Mouse (Mus musculus): ENCODE results near the gene Fgd3.

The Fgd3 gene

DNA sequence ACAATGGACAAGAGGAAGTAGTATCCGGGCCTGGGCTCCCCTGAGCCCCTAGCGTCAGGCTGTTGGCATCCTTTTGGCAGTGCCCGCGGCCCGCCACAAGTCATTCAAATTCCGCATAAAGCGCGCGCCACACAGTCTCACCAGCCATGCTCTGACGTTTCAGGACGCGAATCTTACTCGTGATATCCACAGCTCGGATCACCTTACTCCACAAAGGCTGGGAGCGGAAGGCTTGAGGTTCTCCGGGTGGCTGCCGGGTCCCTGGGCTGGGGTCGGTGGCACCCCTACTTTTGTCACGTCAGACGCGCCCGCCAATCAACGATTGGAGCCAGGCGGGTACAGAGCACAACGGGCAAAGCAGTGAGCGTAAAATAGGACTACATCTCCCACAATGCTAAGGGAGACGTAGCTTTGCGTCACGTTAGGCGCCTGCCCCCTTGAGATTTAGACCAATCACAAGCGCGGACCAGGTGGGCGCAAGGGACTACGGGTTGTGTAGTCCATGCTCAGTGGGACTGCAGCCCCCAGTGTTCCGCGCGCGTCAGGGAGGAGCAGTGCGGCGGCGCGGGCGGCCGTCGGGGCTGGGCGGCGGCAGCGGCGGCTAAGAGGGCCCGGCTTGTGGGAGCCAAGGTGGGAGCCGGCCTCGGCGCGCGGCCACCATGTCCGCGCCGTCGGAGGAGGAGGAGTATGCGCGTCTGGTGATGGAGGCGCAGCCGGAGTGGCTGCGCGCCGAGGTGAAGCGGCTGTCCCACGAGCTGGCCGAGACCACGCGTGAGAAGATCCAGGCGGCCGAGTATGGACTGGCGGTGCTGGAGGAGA is 21.1 kb upstream of the Fgd3 start, which contains the start of gene Bicd2:
Gene Bicd2, plus strand, starts transcription at position 574 of the 819 bp plus-strand sequence.
- peak; percentile 92 for DNase-seq (ENCODE audit: low read depth, low spot score)

DNA sequence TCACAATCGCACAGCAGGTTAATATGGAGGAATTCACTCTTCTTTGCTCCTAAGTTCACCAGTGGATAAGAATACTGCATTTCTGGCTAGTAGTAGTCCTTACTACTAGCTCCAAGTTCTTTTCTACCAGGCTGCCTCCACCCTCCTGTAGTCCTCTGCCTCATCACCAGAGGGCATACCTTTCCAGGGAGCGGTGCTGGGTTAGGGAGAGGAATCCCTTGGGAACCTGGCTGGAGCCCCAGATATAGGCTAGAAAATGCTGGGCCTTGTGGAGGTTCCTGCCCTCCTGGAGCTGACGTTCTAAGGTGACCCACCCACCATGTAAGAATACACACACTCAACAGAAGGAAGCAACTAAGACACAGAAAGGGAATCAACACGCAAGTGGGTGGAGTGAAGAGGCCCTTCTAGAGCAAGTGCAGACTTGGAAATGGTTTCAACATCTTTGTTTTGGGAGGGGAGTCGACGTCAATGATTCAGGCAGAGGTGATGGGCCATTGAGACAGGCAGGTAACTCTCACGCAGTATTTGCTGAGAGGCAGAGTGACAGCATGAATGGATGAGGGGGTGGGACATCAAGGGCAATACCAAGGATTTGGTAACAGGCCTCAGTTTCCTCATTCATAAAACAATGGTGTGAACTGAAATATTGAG is 18.9 kb upstream of the Fgd3 start:
- DNase-seq (ENCODE audit: low read depth, low spot score) = no peak

DNA sequence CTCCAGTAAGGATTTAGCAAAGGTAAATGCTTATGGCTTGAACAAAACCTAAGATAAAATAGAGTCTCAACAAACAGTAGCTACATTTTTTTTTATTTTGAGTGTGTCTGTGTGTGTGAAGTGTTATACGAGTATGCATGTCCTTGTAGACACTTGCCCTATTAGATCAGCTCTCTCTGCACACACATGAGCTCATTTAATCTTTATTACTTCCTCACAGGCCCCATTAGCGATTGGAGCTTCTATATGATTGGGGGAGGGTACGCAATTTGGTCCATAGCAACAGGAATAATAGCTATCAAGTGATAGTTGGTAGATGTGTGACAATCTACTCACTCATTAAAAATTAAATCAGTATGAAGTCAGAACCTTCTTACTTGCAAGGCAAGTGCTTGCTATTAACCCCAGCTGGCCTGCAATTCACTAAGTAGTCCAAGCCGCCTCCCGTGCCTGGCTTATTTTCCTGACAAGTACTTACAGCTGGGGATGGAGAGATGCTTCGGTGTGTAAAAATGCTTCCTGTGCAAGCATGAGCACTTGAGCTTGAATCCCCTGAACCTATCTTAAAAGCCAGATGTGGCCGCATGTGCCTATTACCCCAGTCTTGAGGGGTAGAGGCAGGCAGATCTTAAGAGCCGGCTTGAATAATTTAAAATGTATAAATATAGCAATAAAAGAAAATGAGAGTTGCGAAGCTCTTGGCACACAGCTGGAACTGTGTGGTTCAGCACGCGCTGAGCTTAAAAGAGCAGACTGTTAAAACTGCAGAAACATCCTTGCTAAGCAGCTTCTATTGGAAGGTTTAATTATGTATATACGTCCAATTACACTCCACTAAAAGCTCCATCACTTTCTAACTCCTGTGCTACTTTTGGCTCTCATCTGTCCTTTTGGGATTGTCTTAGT is 15.2 kb upstream of the Fgd3 start:
- DNase-seq (ENCODE audit: low read depth, low spot score) = no peak

DNA sequence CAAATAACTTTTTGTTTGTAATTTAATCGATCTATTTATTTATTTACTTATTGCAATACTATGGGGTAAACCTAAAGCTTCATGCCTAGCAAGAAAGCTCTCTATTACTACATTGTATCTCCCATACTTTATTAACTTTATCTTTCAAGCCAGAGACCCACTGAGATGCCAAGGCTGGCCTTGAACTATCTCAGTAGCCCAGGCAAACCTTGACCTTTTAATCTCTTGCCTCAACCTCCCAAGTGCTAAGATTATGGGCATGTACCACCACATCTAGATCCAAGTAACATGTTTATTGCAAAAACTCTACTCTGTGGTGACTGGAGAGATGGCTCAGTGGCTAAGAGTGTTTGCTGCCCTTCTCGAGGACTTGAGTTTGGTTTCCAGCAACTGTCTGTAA is 13.1 kb upstream of the Fgd3 start:
- DNase-seq (ENCODE audit: low read depth, low spot score) = no peak

DNA sequence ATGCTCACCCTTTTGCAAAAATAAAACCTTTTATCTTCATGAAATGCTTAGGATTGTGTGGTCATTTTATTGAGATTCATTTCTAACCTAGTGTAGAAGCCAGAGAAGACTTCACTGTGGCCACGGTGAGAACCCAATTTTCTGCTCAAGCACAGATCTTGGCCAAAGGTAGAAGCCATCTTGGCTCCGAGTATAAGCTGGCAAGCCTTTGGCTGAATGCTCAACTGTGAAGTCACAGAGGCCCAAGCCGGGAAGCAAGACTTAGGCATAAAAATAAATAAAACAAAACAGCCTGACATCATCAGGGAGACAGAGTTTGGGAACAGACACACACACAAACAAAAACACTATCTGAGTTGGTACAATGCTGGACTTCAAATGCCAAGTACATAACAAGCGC is 8.0 kb upstream of the Fgd3 start:
- DNase-seq (ENCODE audit: low read depth, low spot score) = no peak

DNA sequence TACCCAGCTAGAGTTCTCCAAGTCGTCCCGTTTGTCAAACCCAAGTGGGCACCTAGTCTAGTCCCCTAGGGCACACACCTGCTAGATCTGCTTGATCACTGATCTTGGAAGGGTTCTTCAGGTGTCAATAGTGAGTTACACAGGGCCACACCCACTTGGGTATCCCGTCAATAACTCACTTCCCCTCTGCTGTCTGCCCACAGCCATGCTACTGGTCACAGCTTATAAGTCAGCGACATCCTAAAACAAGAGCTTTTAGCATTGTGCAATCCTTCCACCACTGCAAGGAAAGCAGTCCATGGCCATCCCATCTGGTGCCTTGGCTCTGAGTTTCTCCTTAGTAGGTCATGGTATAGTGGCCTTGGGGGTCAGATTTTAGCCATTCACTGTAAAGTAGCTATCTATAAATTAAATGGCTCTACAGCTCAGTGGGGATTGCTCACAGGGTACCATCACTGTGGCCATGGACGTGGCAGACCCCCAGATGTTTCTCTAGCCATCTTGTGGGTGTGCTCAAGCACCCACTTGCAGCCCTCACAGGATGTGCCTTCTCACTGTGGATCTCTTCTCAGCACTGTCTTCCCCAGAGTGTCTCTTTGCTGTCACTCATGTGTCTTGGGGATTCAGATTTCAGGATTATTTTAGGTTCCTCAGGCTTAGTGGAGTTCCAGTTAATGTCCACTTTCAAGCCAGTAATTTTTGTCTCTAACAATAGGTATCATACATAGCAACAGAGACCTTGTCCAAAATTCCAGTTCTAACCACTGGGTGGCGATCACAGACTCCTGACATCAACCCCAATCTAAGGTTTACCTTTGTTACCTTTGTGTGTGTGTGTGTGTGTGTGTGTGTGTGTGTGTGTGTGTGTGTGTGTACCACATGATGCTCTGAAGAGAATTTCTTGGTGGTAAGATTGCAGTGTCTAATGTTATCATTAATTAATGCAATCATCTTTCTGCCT is 6.4 kb upstream of the Fgd3 start:
- DNase-seq (ENCODE audit: low read depth, low spot score) = peak; percentile 45

DNA sequence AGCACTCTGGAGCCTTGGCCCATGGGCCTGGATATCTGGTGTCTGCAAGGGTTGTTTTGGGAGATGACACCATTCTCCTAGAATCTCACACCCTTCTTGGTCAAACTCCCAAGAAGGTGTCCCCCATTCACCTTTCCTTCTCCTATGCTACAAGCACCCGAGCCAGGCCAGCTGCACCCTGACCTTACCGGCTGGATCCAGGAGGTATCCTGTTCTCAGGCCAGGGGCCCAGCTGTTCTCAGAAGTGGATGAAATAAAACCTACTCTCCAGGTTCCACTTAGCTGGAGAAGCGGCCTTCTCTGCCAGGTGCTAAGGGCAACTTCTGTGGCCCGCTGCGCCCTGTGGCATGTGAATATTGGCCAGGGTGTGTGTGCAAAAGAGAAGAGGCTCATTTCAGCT is 4.8 kb upstream of the Fgd3 start:
- DNase-seq (ENCODE audit: low read depth, low spot score) = no peak

DNA sequence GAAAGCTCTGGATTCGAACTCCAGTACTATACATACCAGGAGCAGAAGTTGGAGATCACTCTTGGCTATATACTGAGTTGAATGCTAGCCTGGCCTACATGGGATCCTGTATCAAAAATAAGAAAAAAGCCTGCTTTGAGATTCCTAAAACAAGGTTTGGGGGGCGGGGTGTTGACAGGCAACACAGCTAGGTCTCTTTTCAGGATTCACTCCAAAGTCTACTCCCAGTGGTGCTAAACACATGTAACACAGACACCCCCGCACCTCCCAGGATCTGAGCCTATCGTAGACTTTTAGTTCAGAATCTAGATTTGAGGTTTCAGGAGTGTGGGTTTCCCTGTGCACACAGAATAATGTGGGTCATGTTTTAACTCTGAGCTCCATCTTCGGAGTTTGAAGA is 2.6 kb upstream of the Fgd3 start:
- no peak for DNase-seq (ENCODE audit: low read depth, low spot score)

DNA sequence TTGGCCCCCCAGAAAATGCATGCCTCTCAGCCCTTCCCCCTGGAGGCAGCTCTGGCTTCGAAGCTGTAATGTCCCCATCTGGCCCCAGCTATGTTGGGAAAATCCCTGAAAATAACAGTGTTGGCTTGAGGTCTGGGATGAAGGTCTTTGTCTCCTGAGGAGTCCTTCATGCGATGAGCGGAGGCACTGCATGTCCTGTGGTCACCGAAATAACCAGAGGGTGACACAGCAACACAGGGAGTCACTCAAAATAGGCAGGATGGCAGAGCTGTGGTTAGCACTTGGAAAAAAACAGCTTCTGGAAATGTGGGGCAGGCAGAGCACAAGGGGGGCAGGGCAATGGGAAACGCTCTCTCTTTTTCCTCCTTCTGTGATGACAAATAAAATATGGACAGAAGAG is 2.1 kb upstream of the Fgd3 start:
- no peak for DNase-seq (ENCODE audit: low read depth, low spot score)

DNA sequence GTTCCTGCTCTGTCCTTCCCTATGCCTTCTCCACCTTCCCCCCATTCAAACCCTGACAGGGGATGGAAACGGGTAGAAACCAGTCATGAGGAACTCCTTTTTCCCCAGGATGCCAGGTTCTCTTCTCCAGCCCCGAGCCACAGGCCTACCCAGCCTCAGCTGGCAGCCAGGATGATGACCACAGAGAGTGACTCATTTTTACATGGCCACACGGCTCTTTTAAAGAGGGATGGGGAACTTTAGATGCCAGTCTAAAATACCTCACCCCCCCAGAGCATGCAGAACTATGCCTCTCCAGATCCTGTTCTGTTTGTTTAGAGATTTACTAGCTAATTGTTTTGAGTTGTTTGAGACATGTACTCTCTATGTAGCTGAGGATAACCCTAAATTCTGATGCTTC is 1.3 kb upstream of the Fgd3 start:
- no peak for DNase-seq (ENCODE audit: low read depth, low spot score)

DNA sequence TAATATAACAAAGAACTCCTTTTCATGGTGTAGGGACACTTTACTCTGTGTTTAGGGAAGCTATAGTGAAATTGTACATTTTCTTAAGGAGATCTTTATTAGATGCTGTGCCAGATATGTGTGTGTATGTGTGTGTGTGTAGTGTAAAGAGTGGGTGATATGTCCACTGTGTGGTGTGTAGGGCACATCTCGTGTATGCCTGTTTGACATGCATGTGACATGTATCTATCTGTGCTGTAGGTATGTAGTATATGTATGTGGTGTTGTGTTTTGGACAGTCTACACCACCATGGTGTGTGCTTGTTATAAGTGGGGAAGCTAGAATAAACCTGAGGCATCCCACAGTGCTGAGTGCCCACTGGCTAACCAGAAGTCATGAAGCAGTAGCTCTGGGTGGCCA is 403 bp upstream of the Fgd3 start:
- DNase-seq (ENCODE audit: low read depth, low spot score) = no peak

DNA sequence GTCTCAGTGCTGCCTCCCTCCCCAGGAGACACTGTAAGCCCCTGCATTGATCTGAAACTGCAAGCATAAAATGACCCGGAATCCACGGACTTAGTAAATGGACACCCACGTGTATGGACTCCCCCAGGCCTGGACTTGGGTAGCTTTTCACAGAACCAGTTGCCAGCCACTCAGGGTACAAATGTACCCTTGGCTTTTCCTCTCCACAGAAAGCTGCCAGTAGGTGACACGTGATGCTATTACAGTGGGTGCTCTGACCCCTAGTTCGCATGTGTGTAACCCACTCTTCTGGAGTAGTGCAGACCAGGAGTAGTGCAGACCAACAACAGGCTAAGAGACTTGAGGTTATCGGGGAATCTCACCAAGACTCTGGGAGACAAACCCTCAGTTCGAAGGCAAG is 2.2 kb downstream of the Fgd3 start:
- DNase-seq (ENCODE audit: low read depth, low spot score) = no peak

DNA sequence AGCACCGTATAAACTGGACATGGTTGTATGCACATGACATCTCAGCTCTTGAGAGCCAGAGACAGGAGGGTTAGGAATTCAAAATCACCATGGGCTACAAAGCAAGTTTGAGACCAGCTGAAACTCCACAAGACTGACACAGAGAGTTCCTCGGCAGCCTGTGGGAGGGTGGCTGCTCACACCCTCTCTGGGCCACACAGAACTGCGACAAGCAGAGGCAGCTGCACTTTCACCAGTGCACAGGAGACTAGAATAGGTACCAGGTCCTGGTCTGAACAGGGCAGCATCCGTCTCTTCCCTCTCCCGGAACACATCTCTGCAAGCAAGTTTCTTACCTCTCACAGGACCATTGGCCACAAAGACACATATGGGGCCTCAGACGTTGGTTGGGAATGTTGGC is 2.6 kb downstream of the Fgd3 start:
- no peak for DNase-seq (ENCODE audit: low read depth, low spot score)

DNA sequence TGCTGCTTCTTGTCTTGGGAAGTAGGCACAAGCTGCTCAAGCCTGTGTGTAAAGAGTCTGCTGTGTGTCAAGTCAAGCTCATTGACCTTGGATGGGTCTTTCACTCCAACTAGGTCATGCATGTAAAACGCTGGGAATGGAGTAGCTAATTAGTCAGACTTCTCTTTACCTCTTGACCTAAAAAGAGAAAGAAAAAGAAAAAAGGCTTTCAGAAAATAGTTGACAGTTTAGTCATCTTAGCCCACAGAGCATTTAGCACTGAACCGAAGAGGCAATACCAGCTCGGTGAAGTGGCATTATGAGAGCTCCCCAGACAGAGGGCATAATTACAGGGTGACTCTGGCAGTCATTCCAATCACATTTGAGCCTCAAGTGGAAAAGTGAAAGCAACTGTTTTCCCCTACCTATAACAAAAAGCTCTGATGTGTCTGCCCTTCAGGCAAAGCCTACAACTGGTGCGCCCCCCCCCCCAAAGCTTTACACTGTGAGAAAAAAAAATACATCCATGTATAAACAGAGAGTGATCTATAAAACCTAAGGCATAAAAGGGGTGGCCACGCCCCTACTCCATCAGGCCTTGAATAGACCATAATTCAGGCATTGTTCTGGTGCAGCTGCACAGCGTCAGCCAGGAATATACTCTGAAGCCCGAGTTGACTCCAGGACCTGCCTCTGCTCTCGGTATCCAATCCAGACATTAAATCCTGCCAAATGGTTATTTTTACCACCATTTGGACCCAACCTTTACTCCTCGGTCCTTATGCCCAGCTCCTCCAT is 3.5 kb downstream of the Fgd3 start:
- no peak for DNase-seq (ENCODE audit: low read depth, low spot score)

DNA sequence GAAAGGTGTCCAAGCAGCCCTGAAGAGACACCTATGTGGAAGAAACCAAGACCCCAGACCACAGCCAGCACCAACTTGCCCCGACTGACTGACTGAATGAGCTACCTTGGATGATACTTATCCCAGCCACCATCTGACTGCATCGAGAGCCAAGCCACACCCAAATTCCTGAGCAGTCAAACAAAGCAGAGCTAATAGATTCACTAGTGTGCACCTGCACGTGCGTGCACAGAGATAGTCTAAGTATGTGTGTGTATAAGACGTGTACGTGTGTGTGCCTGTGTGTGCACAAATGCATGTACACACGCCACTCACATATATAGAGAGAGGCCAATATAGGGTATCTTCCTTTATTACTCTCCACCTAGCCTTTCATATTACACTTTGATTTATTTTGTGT is 8.5 kb downstream of the Fgd3 start:
- no peak for DNase-seq (ENCODE audit: low read depth, low spot score)

DNA sequence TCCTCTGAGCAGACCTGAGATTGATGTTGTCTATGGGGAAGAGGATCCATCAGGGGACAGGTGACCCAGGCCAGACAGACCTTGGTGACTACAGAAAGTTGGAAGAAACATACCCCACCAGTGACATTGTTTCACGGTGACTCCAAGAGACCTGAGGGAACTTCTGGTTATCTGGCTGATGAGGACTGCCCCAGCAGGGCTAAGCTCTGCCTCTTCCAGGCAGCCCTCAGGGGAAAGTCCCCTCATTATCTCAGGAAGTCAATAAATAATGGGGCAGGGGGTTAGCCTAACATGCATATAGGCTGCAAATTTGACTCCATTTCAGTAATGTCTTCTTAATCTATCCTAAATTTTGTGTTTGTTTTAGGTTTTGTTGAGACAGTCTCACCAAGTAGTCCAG is 10.6 kb downstream of the Fgd3 start:
- no peak for DNase-seq (ENCODE audit: low read depth, low spot score)

DNA sequence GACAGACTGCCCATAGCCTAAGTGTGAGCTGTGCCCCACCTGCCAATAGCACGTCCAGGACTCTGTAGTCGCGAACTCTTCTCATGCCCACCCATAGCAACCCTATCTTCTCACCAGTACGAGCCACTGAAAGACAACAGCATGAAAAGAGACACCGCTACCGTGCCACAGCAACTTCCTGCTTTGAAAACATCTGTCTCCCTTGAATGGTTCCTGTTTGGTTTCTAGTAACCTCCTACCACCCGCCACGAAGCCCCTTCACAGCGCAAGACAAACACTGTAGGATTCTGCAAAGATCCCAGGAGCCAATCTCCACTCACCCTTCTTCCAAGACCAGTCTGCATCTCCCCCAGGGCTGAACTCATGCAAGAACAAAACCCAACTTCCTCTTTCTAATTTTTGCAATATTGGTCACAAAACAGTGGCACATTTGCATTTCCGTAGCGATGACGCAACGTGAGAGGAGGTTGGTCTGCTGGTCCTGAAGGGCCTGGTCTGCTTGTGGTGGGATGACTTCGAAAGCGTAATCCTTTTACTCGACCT is 11.2 kb downstream of the Fgd3 start:
- DNase-seq (ENCODE audit: low read depth, low spot score) = no peak

DNA sequence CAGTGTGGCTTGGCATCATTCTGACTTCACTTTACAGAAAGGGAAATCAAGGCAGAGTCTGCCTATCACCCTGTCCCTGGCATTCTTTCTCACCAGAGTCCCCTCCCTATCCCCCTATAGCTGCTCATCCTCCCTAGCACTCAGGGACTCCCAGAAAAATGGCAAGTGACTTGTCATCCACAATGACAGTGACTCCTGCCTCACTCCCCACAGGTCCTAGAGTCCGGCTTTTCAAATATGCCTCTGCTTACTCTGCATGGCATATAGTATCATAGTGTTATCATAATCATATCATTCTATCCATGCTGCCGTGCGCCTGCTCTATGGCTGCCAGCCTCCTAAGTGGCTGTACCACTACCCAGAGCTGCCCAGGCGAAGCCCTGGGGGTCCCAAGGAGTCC is 11.9 kb downstream of the Fgd3 start:
- no peak for DNase-seq (ENCODE audit: low read depth, low spot score)

DNA sequence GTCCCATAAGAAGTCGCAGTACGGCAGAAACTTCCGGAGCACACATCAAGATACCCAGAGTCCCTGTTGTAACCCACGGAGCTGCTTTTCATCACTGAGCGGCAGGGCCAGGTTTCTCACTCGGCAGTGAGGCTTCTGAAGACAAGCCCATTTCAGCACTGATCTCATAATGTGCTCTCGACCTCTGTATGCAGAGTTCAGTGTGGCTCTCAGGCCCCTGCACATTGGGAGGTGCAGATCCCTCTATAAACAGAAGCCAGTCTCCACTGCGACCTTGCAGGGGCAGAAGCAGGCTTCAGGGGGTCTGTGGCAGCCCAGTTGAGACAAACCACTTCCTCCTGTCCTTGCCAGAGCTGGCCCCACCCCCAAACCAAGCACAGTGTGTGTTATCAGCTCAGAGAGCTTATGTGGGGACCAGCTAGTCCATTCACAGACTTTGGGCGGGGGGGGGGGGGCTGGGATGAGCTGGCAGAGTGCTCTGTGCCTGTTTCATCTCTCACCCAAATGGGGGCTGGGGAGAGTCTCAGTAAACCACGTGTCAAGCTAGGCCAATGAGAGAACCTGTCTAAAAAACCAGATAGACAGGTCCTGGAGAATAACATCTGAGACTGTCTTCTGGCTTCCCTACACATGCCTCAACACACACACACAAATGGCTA is 12.7 kb downstream of the Fgd3 start:
- DNase-seq (ENCODE audit: low read depth, low spot score) = no peak
